Mouse (Mus musculus): ENCODE data around the gene Nek6.
A peak's percentile ranks its signal among the peaks of the same experiment; 100 is the strongest.

Gene Nek6

DNA sequence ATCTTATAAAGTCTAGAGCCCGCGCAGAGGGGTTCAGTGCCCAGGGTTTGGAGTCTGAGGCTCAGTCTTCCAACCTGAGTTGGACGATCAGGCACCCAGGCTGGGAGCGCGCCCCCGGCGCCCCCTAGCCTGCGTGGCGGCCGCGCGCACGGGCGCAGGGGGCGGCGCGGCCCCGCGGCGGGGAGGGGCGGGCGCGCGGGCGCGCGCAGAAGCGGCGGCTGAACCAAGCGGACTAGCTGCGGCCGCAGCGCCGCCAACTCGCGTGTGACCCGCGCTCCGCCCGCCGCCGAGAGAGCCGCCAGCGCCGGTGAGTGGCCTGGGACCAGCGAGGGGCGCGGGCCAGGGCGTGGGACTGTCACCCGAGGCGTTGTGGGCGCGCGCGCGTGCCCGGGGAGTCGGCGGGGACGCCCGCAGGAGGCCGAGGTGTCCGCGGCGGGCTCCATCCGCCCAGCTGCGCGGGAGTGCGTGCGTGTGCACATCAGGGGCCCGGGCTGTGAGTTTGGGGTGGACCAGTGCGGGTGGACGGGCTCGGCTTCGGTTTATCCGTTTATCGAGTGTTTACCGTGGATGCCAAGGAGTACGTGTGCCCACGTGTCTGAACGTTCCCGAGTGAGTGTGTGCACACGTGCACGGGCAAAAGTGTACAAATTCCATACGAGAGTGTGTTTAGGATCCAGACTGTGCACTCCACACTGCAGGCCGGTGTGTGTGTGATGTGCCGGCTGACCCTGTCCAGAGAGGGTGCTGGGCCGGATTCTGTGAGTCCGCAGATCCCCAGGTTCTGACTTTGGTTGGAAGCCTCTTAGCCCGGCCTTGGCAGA is at the start of gene Nek6:
Gene Nek6 (plus strand): TSS at position 157 of the 821 bp plus-strand sequence.
- peak; percentile 60 for DNase-seq (ENCODE audit: low spot score)

DNA sequence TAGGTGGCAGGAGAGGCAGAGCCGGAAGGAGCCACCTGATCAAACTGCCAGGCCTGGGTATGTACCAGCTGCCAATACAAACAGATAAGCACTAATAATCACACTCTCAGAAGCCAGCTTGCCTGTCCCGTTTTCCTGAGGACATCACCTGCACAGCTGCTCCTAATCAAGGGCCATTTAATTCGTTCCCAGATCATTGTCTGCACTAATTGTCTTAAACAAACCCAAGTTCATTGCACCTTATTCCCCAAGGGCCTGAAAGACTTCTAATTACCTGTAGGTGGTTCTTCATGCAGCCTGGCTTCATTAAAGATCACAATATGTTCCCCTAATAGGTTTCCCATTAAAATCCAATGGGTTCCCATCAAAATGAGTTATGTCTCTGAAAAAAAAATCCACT is 49.1 kb upstream of the Nek6 start:
- DNase-seq (ENCODE audit: low spot score), result no peak

DNA sequence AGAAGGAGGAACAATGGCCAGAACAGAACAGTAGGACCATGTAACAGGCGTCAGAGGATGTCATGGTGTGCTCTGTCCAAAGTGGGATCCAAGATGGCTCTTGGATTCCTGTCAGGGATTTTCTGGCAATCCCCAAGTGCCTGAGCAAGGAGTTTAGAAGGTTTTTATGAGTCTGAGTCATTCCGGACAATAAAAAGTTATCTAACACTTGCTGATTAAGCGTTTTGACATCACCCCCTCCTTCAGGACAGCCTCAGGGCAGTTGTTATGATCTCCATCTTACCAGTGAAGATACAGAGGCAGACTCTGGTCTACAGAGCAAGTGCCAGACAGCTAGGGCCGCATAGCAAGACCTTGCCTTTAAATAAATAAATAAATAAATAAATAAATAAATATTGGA is 42.6 kb upstream of the Nek6 start:
- no peak for DNase-seq (ENCODE audit: low spot score)

DNA sequence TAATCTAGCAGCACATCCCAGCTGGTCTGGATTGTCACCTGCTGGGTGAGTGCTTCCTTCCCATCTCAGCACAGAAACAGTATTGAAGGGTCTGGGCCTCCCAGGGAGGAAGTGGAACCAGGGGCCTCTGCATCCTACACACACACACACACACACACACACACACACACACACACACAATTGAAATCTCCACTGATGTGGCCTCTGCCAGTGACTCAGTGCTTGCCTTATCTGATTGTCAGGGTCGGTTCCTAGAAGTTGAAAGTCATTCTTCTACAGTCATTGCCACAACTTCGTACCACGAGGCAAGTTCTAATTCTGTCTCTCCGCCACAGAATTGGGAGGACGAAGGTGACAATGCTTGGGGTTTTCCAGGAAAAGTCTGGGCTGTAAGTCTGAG is 39.7 kb upstream of the Nek6 start:
- no peak for DNase-seq (ENCODE audit: low spot score)

DNA sequence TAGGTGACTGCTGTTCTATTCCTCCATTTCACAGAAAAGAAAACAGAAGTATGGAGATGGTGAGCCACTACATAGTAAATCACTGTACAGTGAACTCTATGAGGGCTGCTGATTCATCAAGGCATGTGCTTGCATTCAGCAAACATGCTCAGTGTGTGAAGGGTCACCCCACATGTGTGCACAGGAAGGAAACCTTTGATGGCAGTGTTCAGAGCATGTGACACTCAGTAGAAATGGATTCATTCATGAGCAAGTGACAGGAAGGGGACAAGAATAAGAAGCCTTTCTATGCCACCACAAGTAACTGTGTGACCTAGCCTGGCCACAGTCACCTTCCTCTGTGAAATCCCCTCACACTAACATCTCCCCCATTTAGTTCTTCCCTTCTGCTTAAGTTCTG is 38.6 kb upstream of the Nek6 start:
- DNase-seq (ENCODE audit: low spot score), result no peak

DNA sequence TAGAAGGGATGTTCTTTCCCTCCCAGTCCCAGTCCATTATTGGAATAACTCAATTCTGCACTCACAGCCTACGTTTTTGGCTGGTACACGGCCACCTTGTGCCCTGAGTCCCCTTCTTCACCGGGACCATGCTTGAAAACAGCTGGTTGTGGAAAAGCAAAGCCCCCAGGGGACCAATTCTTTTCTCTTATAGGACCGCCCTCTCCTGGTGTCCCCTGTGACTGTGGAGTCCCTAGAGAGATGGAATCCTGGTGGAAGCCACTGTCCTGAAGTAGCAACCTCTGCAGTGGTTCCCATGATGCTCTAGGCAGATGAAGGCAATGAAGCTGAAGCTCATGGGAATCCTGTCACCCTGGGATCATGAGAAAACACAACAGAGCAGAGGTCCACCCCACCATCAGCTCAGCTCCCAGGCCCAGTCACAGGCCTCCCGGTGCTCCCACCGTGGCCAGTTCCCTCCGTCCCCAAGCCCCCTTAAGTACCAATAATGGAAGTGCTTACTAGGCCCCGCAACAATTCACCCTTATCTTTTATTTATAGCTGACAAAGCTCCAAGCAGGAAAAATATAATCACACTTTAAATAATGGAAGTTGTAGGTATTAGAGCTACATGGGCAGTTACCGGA is 34.5 kb upstream of the Nek6 start:
- no peak for DNase-seq (ENCODE audit: low spot score)

DNA sequence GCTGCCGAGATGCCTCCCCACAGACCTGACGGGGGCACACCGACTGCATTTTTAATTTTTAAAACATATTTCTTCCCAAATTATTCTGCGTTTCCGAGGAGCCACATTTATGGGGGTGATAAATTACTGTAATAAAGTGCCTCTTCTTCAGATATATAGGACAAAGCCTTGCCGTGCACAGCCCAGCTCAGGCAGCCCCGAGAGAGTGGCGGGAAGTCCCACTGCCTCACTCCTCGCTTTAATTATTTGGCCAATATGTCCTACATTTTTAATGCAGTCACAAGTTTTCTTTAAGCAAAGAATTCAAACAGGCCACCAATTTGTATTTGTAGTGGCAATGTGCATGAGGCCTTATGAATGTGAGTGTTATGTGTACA is 34.0 kb upstream of the Nek6 start:
- no peak for DNase-seq (ENCODE audit: low spot score)

DNA sequence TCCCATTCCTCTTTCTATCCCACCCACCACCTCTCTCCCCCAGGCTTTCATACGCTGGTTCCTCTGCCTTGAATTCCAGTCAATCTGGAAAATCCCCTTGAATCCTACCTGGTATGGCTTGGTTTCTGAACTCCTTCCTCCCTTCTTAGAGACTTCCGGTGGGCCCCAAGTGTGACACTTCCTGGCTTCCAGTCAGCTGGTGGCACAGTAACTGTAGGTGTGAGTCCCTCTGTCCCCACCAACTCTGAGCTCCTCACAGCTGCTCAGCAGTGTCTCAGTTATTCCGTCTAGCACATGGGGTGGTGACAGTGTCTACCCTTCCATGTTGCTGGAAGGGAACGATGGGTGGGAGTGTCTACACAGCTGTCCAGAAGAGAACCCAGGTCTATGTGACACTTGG is 32.8 kb upstream of the Nek6 start:
- DNase-seq (ENCODE audit: low spot score), result no peak

DNA sequence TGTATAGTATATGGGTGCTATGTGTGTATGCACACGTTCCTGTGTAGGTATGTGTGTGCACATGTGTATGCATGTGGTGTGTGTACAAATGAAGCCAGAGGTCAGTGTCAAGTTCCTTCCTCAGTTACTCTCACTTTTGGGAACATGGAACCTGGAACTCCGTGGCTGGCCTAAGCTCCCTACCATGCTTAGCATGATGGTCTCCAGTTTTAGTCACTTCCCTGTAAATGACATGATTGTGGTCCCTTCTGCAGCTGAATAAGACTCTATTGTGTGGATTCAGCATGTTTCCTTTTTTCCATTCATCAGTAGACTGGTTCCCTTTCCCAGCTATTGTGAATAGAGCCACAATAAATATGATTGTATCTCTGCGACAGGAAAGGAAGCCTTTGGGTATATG is 31.9 kb upstream of the Nek6 start:
- no peak for DNase-seq (ENCODE audit: low spot score)

DNA sequence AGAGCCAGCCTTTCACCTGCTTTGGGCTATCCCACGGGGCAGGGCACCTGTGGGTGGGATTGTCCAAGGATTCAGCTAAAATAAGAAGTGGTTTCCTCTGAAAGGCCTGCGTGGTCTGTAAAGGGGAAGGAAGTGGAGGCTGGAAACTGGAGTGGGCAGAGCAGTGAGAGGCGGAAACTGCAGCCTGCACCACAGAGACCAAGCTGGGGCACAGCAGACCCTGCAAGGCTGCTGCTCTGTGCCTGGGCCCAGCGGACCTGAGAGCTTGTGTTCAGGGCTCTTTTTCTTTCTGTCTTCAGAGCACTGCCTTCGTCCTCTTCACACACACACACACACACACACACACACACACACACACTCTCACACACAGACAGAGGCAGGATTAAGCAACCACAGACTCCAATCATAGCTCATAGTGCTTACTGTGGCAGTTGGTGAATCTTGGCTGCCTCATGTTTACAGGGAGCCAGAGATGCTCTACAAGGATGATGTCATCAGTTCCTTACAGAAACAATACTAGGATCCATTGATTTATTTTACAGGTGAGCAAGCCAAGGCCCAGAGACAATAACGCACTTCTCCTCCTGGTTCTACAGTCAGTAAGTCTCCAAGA is 30.2 kb upstream of the Nek6 start:
- no peak for DNase-seq (ENCODE audit: low spot score)

DNA sequence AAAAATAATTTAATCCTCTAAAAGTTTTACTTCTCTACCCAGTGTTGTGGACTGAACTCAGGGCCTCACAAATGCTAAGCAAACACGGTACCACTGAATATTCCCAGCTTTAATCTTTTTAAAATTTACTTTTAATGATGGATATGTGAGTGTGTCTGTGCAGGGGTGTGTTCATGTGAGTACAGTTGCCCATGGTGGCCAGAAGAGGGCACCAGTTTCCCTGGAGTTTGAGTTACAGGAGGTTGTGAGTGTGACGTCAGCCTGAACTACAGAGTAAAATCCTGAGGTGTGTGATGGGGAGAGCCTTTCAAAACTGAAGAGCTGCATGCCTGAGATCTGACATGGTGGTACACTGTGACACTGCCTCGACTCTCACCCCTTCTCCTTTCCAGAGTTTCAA is 29.3 kb upstream of the Nek6 start:
- DNase-seq (ENCODE audit: low spot score), result no peak

DNA sequence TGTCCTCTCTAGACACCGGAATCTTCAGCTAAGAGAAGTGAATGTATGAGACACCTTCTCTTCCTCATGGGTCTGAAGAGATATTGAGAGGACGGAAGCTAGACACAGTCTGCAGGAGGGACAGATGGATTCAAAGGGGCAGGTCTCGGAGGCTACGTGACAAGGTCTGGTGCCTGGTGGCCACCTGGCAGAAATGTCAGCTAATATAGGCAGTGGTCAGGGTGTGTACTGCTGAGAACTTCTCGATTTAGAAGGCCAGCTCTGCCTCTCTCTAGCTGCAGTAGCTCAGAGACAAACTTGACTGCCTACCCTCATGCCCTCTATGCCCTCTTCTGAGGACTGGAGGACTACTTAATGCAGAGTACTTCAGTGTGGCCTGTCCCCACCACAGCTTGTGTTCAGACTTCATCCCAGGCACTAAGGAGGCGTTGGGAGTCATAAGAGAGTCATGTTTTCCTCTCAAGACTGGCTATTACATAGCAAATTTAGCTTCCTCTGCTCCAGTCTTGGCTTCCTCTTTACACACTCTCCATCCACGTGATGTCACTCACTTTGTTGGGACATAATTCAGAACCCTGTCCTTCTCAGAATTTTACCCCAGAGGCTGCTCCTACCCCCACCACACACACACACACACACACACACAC is 28.3 kb upstream of the Nek6 start:
- DNase-seq (ENCODE audit: low spot score), result no peak

DNA sequence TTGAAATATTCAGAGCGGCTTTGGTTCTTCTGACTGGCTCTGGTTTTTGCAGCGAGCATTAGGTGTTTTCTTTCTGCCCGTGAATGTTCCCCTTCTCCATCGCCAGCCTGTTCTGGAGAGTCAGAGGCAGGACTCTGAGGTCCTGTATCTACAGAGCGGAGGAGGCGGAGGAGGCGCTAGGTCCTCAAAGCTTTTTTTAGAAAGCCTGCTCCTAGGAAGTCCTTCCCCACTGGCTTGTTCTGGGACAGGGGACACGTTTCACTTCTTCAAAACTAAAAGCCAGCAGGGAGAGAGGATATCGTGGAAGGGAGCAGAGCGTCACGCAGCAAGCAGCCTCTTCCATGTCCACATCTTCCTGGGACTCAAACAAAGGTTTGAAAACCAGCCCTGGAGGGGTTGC is 26.9 kb upstream of the Nek6 start:
- no peak for DNase-seq (ENCODE audit: low spot score)

DNA sequence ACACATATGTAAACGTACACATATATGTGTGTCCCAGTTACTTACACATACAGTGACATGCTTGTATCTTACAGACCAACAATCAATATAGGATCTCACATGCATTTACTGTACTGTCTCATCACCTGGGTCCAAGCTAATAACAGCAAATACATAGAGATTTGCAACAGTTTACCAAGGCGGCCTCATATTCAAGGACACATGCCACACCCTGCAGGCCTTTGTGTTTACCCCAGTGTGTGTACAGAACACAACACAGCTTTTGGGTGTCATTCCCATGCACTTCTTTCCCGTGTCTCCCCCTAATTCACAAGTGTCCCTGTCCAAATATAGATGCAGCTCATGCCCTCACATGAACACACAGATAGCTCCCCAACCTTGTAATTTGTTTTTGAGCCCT is 26.0 kb upstream of the Nek6 start:
- no peak for DNase-seq (ENCODE audit: low spot score)

DNA sequence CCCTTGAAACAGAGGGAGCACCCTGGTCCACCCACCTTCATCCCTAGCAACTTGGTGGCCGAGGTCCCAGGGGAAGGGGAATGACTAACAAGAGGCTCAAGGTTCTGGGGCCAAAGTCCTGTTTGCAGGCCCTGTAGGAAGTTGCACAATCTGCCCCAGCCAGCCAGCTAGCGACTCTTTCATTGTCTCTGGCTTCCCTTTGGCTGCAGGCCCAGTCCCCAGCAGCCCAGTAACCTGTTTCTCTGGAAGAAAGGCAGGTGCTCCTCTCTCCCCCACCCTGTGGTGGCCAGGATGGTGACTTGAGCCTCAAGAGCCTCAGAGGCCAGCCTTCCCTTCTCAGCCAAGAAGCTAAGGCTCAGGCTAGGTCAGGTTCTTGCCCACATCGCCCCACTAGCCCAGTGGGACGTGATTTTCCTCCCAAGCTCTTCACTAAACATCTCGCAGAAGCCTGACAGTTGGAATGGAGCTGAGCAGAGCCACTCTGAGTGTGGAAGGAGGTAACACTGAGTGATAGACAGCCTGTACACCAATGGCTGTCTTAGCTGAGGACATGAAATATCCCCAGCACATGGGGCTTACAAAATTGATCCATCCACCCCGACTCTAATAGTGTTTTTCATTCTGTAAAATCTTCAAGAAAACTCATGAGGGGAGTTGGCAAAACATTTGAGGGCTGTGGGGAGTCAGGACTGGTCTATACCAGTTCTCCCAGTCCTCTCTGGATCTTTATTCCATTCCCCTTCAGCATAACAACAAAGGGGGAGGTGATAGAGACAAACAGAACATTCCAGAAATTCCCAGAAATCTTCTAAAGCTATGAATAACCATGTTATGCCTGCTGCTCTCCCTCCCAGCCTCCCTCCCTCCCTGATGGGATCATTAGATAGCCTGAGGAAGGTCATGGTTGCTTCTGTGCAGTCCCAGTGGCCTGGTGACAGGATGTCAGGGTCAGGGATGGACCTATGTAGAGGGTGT is 25.2 kb upstream of the Nek6 start:
- DNase-seq (ENCODE audit: low spot score), result peak; percentile 29

DNA sequence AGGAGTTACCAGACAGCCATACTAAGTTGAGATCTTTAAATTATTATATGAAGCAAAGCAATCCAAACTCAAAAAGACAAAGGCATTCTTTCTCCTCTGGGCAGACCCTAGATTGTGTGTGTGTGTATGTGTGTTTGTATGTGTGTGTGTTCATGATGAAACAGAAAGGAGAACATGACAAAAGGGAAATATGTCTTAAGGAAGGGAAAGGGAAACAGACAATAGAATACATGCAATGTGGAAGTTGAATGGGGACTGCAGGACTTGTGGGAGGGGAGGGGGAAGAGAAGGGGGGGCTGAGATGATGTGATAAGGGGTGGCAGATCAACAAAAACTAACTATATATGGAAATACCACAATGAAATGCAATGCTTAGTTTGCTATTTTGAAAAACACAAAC is 13.8 kb upstream of the Nek6 start:
- no peak for DNase-seq (ENCODE audit: low spot score)

DNA sequence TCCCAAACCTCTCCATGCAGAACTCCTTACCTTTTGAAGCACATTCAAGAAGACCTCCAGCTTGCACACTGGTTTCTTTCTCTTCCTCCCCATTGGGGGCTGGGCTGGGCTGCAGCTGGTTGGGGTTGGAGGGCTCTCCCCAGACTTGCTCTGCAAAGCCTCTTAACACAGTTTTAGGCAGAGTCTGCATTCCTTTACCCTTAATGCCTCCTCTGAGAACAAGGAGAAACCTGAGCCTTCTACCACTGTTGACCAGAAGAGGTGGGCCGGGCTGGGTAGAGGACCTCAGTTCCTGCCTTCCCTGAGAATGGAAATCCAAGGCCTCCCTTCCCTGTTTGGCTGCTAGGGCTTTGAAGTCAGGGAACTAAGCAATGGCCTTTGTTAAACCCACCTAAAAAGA is 9.8 kb upstream of the Nek6 start:
- DNase-seq (ENCODE audit: low spot score), result no peak

DNA sequence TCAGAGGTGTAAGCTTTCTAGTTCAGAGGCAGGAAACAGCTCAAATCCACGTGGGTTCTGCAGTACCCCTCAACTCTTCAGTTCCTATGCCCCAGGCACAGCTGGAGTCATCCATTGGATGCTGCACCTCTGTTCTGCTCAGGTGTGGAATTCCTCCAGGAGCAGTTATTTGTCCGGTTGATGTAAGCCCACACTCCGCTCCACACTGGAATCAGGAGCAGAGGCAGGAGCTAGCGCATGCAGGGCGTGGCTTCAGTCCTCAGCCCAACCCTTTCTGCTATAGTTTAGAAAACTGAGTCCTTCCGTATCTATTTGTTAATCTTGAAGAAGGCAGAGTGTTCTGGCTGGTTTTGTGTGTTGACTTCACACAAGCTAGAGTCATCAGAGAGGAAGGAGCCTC is 9.3 kb upstream of the Nek6 start:
- DNase-seq (ENCODE audit: low spot score), result no peak

DNA sequence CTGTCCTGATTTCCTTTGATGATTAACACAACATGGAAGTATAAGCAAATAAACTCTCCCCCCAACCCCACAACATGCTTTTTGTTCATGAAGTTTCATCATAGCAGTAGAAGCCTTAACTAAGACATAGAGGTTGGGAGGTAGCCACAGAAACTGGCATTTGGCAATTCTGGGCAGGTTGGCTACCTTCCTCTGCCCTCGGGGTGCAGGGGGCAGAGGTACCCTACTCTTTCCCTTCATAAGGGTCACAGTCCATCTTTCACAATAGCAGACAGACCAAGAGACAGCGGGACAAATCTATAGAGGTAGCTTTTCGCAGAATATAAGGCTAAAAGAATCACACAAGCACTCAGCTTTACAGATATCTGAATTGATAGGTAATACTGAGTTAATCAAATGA is 8.7 kb upstream of the Nek6 start:
- DNase-seq (ENCODE audit: low spot score), result no peak

DNA sequence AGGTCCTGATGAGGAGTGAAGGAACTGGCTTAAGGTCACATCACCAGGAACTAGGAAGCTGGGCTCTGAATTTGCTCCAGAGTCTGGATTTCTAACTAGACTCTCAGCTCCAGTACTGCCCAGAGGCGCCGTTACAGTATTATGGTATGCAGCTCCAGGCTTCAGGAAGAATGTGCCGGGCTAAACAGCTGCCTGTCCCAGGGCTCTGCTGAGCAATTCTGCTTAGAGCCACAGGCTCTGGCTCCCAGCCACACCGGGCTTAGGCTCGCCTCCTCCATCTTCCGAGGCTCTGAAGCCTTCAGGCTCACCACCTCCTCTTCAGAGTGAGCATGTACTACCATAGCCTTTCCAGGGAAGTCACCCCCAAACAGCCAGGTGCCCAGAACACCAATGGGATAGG is 7.1 kb upstream of the Nek6 start:
- no peak for DNase-seq (ENCODE audit: low spot score)

DNA sequence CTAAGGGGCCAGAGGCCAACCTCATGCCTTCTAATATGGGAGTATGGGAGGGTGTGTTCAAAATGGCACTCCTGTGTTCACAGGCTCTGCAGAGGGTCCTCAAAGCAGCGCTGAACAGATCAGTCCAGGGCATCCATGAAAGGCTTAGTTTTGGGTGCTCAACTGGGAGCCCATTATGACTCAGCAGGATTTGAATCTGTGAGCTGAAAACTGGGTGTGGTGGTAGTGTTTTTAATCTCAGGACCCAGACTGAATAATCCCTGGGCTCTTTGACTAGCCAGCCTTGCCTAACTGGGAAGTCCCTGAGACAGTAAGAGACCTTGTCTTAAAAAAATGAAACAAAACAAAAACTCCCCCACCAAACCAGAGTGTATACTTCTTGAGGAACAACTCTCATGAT is 4.3 kb upstream of the Nek6 start:
- no peak for DNase-seq (ENCODE audit: low spot score)
